Mouse (Mus musculus): ENCODE measurements around the gene Nipal4.

The Nipal4 gene

GRCm38 (mm10) chr11:46115411-46116173, 50.7 kb downstream of the Nipal4 start:
- no peak for DNase-seq (ENCODE audit: low spot score in 2 of 2)

GRCm38 (mm10) chr11:46115011-46115410, 51.3 kb downstream of the Nipal4 start:
- no peak for DNase-seq (ENCODE audit: low spot score in 2 of 2)

GRCm38 (mm10) chr11:46114221-46114620, 52.1 kb downstream of the Nipal4 start:
- no peak for DNase-seq (ENCODE audit: low spot score in 2 of 2)

- no peak for DNase-seq (ENCODE audit: low spot score in 2 of 2)
These were observed 53.1 kb downstream of the Nipal4 start for GRCm38 (mm10) chr11:46113211-46113610.

- no peak for DNase-seq (ENCODE audit: low spot score in 2 of 2)
These were observed 55.4 kb downstream of the Nipal4 start for GRCm38 (mm10) chr11:46110945-46111287.

- DNase-seq (ENCODE audit: low spot score in 2 of 2) = no peak
These were observed 56.0 kb downstream of the Nipal4 start for GRCm38 (mm10) chr11:46110156-46110944.

GRCm38 (mm10) chr11:46109206-46109605, 57.1 kb downstream of the Nipal4 start:
- DNase-seq (ENCODE audit: low spot score in 2 of 2) = no peak

- DNase-seq (ENCODE audit: low spot score in 2 of 2) = no peak
These were observed 59.3 kb downstream of the Nipal4 start for GRCm38 (mm10) chr11:46107046-46107445.

- no peak for DNase-seq (ENCODE audit: low spot score in 2 of 2)
These were observed 64.2 kb downstream of the Nipal4 start for GRCm38 (mm10) chr11:46102107-46102506.
